Mouse (Mus musculus): ENCODE results near the gene Zfp866.

- TF ChIP-seq CTCF (IDR thresholded peaks at IDR 0.05; ENCODE audit: insufficient read depth, low read length) (no peak), POLR2A (IDR thresholded peaks at IDR 0.05; ENCODE audit: borderline replicate concordance, extremely low read depth, low read depth, low read length) (no peak)
These were observed 29.0 kb downstream of the Zfp866 start for GRCm38 (mm10) chr8:69761814-69762445.
